Mouse (Mus musculus) liver, embryonic 11.5 days (tissue): ENCODE data around the gene Tex22. TPM values are rescaled to one million over a fixed set of nuclear protein-coding genes. Genes with fewer than 3 reads are reported as not detected.
A peak's percentile ranks its signal among the peaks of the same experiment; 100 is the strongest.

Source experiments
- ATAC-seq: fragments of 200-750 bp; cut with Nextera tagmentation; replicated peaks from 2 replicates; pipeline ENCODE4 v1.8.0; 2017; ENCODE audit warnings: moderate number of reproducible peaks, mild to moderate bottlenecking, moderate TSS enrichment, moderate library complexity; ENCODE audit not compliant: low FRiP score
- DNase-seq: peaks from one replicate; pipeline ENCODE4 v3.0.0-alpha.2; 2017; ENCODE audit warnings: low spot score
- H3K27ac ChIP-seq: fragments of 300-500 bp; sonication (generic); 2 replicates; pipeline ENCODE4 v1.5.1; 2014; ENCODE audit warnings: mild to moderate bottlenecking, low read depth, low read length, control low read depth
- H3K27me3 ChIP-seq: fragments of 300-500 bp; sonication (generic); replicated peaks from 2 replicates; pipeline ENCODE4 v1.6.1; 2014; ENCODE audit warnings: low read length, mixed read lengths; ENCODE audit not compliant: control insufficient read depth, insufficient read depth
- H3K36me3 ChIP-seq: fragments of 300-500 bp; sonication (generic); 2 replicates; pipeline ENCODE4 v1.6.1; 2014; ENCODE audit warnings: mild to moderate bottlenecking, low read length, moderate library complexity, mixed read lengths; ENCODE audit not compliant: control insufficient read depth, insufficient read depth
- H3K4me1 ChIP-seq: fragments of 300-500 bp; sonication (generic); replicated peaks from 2 replicates; pipeline ENCODE4 v1.6.1; 2014; ENCODE audit warnings: low read length, mixed read lengths; ENCODE audit not compliant: control insufficient read depth, insufficient read depth
- H3K4me2 ChIP-seq: fragments of 300-500 bp; sonication (generic); 2 replicates; pipeline ENCODE4 v1.6.1; 2014; ENCODE audit warnings: mild to moderate bottlenecking, control low read depth, moderate library complexity
- H3K4me3 ChIP-seq: fragments of 300-500 bp; sonication (generic); 2 replicates; pipeline ENCODE4 v1.5.1; 2014; ENCODE audit warnings: low read depth, low read length, control low read depth
- H3K9ac ChIP-seq: fragments of 300-500 bp; sonication (generic); 2 replicates; pipeline ENCODE4 v1.6.1; 2014; ENCODE audit warnings: low read depth, low read length, control low read depth
- H3K9me3 ChIP-seq: fragments of 300-500 bp; sonication (generic); 2 replicates; pipeline ENCODE4 v1.6.1; 2016; ENCODE audit warnings: low read length, inconsistent platforms, mixed read lengths; ENCODE audit not compliant: control insufficient read depth
- WGBS: fragments of 180-500 bp; shearing (Covaris S2); extraction: QIAGEN DNeasy Blood & Tissue Kit; methylation state at CpG from one replicate; pipeline ENCODE4 v1.1.7; 2014; 5-methylcytosine and 5-hydroxymethylcytosine counted together
- polyA plus RNA-seq: library from polyadenylated mRNA; unstranded; fragments of >200 nt; fragmentation: Nextera tagmentation; extraction: Ambion mirVana; gene quantifications from 2 replicates; pipeline ENCODE4 v1.2.1, GENCODE M21; 2014

Tex22 gene
- polyA plus RNA-seq, 1 experiment from 2014 or later, result not detected

DNA sequence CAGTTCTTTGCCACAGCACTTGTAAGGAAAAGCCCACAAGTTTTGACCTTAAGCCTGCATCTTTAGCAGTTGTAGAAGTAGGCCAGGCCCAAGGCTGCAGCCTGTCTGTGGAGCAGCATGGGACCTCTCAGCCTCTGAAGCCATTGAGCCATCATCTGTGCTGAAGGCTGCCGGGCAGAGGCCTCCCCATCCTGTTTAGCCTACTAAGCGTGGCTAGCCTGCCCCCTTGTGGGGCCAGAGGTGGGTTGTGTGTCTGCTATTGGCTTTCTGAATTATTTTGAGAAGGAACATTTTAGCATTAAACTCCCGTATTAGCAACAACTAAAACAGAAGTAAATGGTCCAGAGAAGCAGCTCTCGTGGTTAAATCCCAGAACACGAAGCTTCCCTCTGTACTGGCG lies 28.2 kb downstream of the Tex22 start:
- no peak overlapping the region for H3K4me2 ChIP-seq
- DNase-seq (no peak), ATAC-seq (peak; percentile 27; the same call in 1 of the 2 replicates)
- no peak overlapping the region for H3K27ac ChIP-seq
- 60% methylated on average over 6 of the region's 6 CpGs for WGBS
- no peak overlapping the region for H3K9ac ChIP-seq
- H3K36me3 ChIP-seq, result peaks cover 18% of the 10 kb centered on the region
- no peak overlapping the region for H3K4me3 ChIP-seq
- H3K9me3 ChIP-seq, result no peaks in the 10 kb centered on the region; the same call in 1 of the 2 replicates
- H3K4me1 ChIP-seq, result peaks cover 56% of the 10 kb centered on the region
- no peaks in the 10 kb centered on the region for H3K27me3 ChIP-seq

DNA sequence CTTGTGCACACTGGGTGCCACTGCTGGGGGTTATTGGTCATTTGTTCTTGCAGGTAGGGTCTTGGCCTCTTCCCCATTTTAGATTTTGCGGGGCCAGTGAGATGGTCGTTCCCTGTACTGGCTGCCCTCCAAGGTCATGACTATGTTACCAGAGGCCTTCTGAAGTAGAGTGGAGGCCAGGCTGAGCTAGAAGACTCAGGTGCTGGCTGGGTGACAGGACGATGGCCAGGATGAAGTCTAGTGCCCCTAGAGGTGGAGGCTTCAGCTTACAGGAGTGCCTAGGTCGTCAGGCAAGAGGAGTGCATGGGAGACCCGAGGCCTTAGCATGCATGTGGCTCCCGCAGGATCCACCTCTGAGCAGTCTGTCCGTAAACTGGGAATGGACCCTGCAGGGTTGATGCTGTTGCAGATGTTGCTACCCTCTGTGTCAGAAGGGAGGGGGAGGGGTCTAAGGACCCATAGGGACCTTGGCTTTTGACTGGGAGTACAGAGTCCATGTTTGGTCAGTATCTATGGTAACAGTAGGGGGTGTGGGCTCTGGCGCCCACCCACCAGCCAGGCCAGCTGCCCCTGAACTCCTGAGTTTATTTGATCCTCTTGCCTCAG lies 29.6 kb downstream of the Tex22 start:
- Histone ChIP-seq H3K4me2 (no peak overlapping the region), H3K27ac (no peak overlapping the region), H3K9ac (no peak overlapping the region), H3K36me3 (peaks cover 18% of the 10 kb centered on the region), H3K4me3 (no peak overlapping the region), H3K9me3 (no peaks in the 10 kb centered on the region; the same call in 1 of the 2 replicates), H3K27me3 (no peaks in the 10 kb centered on the region), H3K4me1 (peaks cover 67% of the 10 kb centered on the region)
- ATAC-seq (no peak), DNase-seq (no peak)
- 74% methylated on average over 8 of the region's 8 CpGs for WGBS

- H3K4me1 ChIP-seq, result peaks cover 57% of the 10 kb centered on the region
- H3K27ac ChIP-seq, result peak overlapping the region; percentile 91
- WGBS, result 85% methylated on average over 6 of the region's 6 CpGs
Measured at GRCm38 (mm10) chr12:113106386-113106785, 32.1 kb downstream of the Tex22 start.

GRCm38 (mm10) chr12:113107431-113108124 lies 33.3 kb downstream of the Tex22 start:
- ATAC-seq (peak; percentile 93), DNase-seq (no peak)
- Histone ChIP-seq H3K36me3 (peaks cover 11% of the 10 kb centered on the region; the same call in 1 of the 2 replicates), H3K4me2 (peak overlapping the region; percentile 58), H3K4me1 (peaks cover 54% of the 10 kb centered on the region), H3K27me3 (no peaks in the 10 kb centered on the region), H3K9me3 (no peaks in the 10 kb centered on the region; the same call in 1 of the 2 replicates), H3K4me3 (no peak overlapping the region), H3K9ac (peak overlapping the region; percentile 57), H3K27ac (peak overlapping the region; percentile 91)
- 55% methylated on average over 4 of the region's 4 CpGs for WGBS

More at GRCm38 (mm10) chr12:113106386-113106785, 32.1 kb downstream of the Tex22 start:
- Histone ChIP-seq H3K36me3 (peaks cover 11% of the 10 kb centered on the region; the same call in 1 of the 2 replicates), H3K9ac (no peak overlapping the region), H3K9me3 (no peaks in the 10 kb centered on the region; the same call in 1 of the 2 replicates), H3K4me3 (no peak overlapping the region), H3K27me3 (no peaks in the 10 kb centered on the region), H3K4me2 (peak overlapping the region; percentile 58)
- no peak for ATAC-seq
- no peak for DNase-seq

DNA sequence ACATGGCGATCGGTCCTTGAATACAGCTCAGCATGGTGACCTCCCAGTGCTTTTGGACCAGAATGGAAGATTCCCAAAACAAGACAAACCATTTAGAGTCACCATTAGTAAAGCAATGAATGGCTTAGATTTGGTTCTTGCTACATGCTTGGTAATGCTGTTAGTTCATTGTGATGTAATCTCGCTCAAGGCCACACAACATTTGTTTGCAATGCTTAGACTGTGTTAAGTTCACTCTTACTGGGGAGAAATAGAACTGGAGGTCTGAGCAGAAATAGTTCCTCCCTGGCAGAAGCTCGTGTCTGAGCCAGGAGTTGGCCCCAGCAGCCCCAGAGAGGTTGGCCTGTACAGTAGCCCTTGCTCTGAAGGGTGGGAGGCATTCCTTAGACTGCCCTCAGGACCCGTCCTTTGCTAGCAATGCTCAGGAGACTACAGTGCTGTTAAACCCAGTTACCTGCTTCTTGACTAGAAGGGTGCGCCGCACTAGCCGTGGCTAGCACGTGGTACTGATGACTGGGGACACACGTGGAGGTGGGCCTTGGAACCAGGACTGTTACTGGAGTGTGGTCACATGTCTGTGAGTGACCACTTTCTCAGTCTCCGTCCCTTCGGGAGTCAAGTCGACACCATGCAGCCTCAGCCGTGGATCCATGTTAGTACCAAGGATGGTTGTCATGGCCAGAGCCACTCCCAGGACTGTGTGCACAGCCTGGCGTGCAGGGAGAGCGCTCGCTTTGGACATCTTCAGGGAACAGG lies 34.4 kb downstream of the Tex22 start:
- Histone ChIP-seq H3K27ac (peak overlapping the region; percentile 53), H3K9me3 (no peaks in the 10 kb centered on the region; the same call in 1 of the 2 replicates), H3K36me3 (peaks cover 20% of the 10 kb centered on the region; the same call in 1 of the 2 replicates), H3K4me1 (peaks cover 42% of the 10 kb centered on the region), H3K27me3 (no peaks in the 10 kb centered on the region), H3K4me3 (no peak overlapping the region), H3K9ac (no peak overlapping the region; the same call in 1 of the 2 replicates), H3K4me2 (no peak overlapping the region)
- DNase-seq (no peak), ATAC-seq (no peak)
- WGBS, result 86% methylated on average over 17 of the region's 17 CpGs

DNA sequence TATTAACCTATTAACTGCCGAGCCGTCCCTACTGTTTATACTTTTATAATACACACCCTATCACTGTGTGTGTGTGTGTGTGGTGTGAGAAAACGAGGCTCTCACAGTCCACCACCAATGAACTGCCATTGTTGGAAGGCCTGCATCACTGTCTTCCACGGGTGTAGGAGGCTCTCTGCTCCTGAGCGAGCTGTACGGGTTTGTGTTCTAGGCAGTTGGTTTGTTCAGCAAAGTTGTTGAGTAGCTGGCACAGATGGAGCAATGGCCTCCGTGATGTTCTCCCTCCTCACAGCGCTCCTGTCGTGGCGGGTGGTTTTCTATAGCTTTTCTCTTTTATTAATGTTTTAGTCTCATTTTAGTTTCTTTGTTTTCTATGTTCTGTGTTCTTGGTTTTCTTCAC lies 35.5 kb downstream of the Tex22 start:
- H3K4me2 ChIP-seq, result no peak overlapping the region
- H3K9me3 ChIP-seq, result no peaks in the 10 kb centered on the region; the same call in 1 of the 2 replicates
- no peak overlapping the region for H3K9ac ChIP-seq
- H3K27ac ChIP-seq, result no peak overlapping the region
- DNase-seq (no peak), ATAC-seq (no peak)
- no peak overlapping the region for H3K4me3 ChIP-seq
- peaks cover 36% of the 10 kb centered on the region for H3K4me1 ChIP-seq
- H3K36me3 ChIP-seq, result peaks cover 29% of the 10 kb centered on the region
- H3K27me3 ChIP-seq, result no peaks in the 10 kb centered on the region
- WGBS, result 86% methylated on average over 10 of the region's 10 CpGs

DNA sequence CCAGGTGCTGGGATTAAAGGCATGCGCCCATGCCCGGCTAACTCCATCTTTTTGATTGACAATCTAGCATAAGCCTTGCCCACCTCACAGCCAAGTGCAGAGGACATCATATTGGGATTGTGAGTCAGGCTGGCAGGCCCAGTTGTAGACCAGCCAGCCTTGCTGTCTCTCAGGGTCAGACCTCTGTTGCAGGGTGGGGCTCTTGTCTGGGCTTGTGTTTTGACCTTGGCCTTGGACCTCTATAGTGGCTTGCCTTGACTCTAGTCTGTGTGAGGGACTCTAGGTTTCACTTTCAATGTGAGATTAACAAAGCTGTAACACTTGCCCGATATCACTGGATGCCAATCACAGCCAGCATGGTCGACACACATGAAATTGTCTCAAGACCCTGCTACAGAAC lies 39.8 kb downstream of the Tex22 start:
- Histone ChIP-seq H3K9me3 (no peaks in the 10 kb centered on the region), H3K9ac (no peak overlapping the region), H3K27me3 (no peaks in the 10 kb centered on the region), H3K4me3 (no peak overlapping the region), H3K27ac (no peak overlapping the region), H3K36me3 (peaks cover 48% of the 10 kb centered on the region), H3K4me2 (no peak overlapping the region), H3K4me1 (peaks cover 5% of the 10 kb centered on the region; the same call in 1 of the 2 replicates)
- DNase-seq (no peak), ATAC-seq (no peak)
- 85% methylated on average over 4 of the region's 4 CpGs for WGBS

GRCm38 (mm10) chr12:113114856-113115538 lies 40.7 kb downstream of the Tex22 start:
- DNase-seq (no peak), ATAC-seq (no peak)
- H3K27ac ChIP-seq, result no peak overlapping the region
- peaks cover 3% of the 10 kb centered on the region; the same call in 1 of the 2 replicates for H3K4me1 ChIP-seq
- no peak overlapping the region for H3K9ac ChIP-seq
- WGBS, result 84% methylated on average over 16 of the region's 16 CpGs
- H3K9me3 ChIP-seq, result no peaks in the 10 kb centered on the region
- H3K4me2 ChIP-seq, result no peak overlapping the region
- peaks cover 51% of the 10 kb centered on the region for H3K36me3 ChIP-seq
- H3K27me3 ChIP-seq, result no peaks in the 10 kb centered on the region
- no peak overlapping the region for H3K4me3 ChIP-seq
